Mouse (Mus musculus) bone marrow macrophage, adult 2 months (primary cell): ENCODE data around the gene Fdx1l.

Source experiments
- CTCF ChIP-seq: IDR thresholded peaks from 2 replicates; pipeline ENCODE4 v1.5.1; 2012; ENCODE audit warnings: low read depth, mild to moderate bottlenecking, low read length, moderate library complexity
- POLR2A ChIP-seq: IDR thresholded peaks from 2 replicates; pipeline ENCODE4 v1.6.1; 2012; ENCODE audit warnings: mild to moderate bottlenecking, low read depth, low read length, borderline replicate concordance

- TF ChIP-seq CTCF: no peak
- no peak for TF ChIP-seq POLR2A
Measured at GRCm38 (mm10) chr9:21090537-21090936, 17.1 kb upstream of the Fdx1l start.
